Mouse (Mus musculus) ES-Bruce4 (cell line): ENCODE results near the gene Prdm16. TPM values are rescaled to one million over a fixed set of nuclear protein-coding genes. Genes with fewer than 3 reads are reported as not detected.

ENCODE experiments used
- H3K27ac ChIP-seq: 2 replicates; pipeline ENCODE4 v1.5.1; 2012; ENCODE audit warnings: low read length, inconsistent platforms; ENCODE audit not compliant: insufficient read depth
- H3K27me3 ChIP-seq: 2 replicates; pipeline ENCODE4 v1.6.1; 2012; ENCODE audit warnings: mild to moderate bottlenecking, low read length, inconsistent platforms; ENCODE audit not compliant: control insufficient read depth, poor library complexity, insufficient read depth, severe bottlenecking
- H3K36me3 ChIP-seq: 2 replicates; pipeline ENCODE4 v1.6.1; 2012; ENCODE audit warnings: inconsistent platforms, mild to moderate bottlenecking, low read length, moderate library complexity; ENCODE audit not compliant: control insufficient read depth, poor library complexity, insufficient read depth, severe bottlenecking
- H3K4me1 ChIP-seq: one replicate; pipeline ENCODE4 v1.8.1; 2011; ENCODE audit warnings: low read length; ENCODE audit not compliant: control insufficient read depth, insufficient read depth
- H3K4me3 ChIP-seq: 2 replicates; pipeline ENCODE4 v1.5.1; 2011; ENCODE audit warnings: low read depth, mild to moderate bottlenecking, low read length
- H3K9ac ChIP-seq: 2 replicates; pipeline ENCODE4 v1.6.1; 2012; ENCODE audit warnings: low read depth, mild to moderate bottlenecking, inconsistent platforms; ENCODE audit not compliant: poor library complexity, severe bottlenecking
- H3K9me3 ChIP-seq: replicated peaks from 2 replicates; pipeline ENCODE4 v1.6.1; 2012; ENCODE audit warnings: mild to moderate bottlenecking, low read length, inconsistent platforms; ENCODE audit not compliant: control insufficient read depth, poor library complexity, insufficient read depth, severe bottlenecking
- CTCF ChIP-seq: IDR thresholded peaks from one replicate; pipeline ENCODE4 v1.8.1; 2011; ENCODE audit warnings: low read depth, low read length
- EP300 ChIP-seq: IDR thresholded peaks from 2 replicates; pipeline ENCODE4 v1.6.1; 2011; ENCODE audit warnings: low read depth, low read length; ENCODE audit not compliant: insufficient read depth
- POLR2A ChIP-seq: IDR thresholded peaks from one replicate; pipeline ENCODE4 v1.8.1; 2011; ENCODE audit warnings: low read length; ENCODE audit not compliant: insufficient read depth
- polyA plus RNA-seq: library from polyadenylated mRNA; stranded (reverse); fragments of >200 nt; gene quantifications from 2 replicates; pipeline ENCODE4 v1.2.4, GENCODE M21; 2011; ENCODE audit warnings: low read depth; ENCODE audit not compliant: missing spikeins, insufficient read depth, insufficient read length

Prdm16 gene
- polyA plus RNA-seq, 1 experiment, result 3.1 TPM

DNA sequence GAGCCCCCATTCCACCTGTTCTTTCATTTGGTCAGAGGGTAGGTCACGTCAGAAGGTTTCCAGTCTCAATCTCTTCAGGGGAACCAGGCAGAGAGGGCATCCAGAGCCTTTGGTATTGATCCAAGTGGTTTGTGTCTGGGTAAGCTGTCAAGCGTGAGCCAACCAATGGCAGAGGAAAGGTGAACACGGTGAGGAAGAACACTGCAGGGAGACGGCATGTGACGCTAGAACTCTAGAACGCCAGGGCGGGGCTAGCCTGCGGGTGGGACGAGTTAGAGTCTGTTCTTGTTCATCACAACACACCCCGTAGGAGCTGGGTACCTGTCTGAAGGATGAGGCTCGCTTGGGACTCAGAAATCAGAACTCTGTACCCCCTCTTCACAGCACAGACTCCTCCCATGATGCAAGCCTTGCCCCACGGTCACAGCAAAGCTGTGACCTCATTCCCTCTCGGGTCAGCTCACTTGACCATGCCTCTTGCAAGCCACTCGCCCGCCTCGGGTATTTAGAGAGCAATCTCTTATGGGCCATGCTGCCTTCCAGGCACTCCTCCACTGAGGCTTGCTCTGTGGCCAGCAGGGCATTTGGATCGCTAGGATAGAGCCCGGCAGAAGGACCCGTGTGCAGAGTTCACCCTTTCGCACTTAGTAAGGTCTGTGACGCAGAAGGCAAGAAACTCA, 89.4 kb downstream of the Prdm16 start:
- Histone ChIP-seq H3K27ac (no peak overlapping the region), H3K36me3 (no peaks in the 10 kb centered on the region), H3K4me3 (no peak overlapping the region), H3K27me3 (no peaks in the 10 kb centered on the region), H3K9me3 (no peaks in the 10 kb centered on the region), H3K9ac (no peak overlapping the region), H3K4me1 (no peaks in the 10 kb centered on the region)
- no peak for TF ChIP-seq CTCF
- no peak for TF ChIP-seq POLR2A
- TF ChIP-seq EP300, result no peak

DNA sequence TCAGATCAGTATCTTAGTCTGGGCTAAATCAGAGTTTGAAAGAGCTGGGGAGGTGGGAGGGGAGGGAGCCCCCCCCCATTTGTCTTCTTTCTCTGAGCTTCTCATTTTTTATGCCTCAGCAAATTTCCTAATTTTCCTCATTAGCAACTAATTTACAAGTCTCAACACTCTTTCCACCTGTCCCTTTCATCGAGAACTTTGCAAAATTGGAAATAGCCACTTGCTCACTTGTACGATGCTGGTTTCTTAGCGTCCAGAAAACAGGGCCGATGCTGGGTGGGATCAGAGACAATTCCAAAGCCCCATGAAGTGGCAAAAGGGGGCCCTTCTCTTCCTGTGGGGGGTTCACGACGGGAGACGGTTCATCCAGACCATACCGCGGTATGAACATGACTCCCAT, 91.4 kb downstream of the Prdm16 start:
- Histone ChIP-seq H3K9me3 (no peaks in the 10 kb centered on the region), H3K27me3 (no peaks in the 10 kb centered on the region), H3K36me3 (no peaks in the 10 kb centered on the region), H3K27ac (no peak overlapping the region), H3K9ac (no peak overlapping the region), H3K4me3 (no peak overlapping the region), H3K4me1 (no peaks in the 10 kb centered on the region)
- TF ChIP-seq CTCF (no peak), EP300 (no peak), POLR2A (no peak)

DNA sequence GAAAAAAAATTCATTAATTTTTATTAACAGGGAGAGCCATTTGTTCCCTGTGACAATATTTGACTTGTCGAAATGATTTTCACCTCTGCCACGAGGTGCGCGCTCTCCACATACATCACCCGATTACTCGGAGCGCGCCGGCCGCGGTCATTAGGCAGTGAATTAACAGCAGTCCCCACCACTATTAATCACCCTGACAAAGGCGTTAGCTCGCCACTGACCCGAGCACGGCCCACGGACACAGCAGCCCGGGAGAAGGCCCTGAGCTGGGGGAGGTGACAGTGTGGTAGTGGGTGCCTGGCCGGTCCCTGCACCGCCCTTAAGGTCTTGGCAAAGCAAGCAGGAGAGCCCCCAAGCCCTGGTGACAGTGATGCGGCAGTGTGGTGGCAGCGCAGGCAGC, 92.8 kb downstream of the Prdm16 start:
- H3K36me3 ChIP-seq, result no peaks in the 10 kb centered on the region
- no peaks in the 10 kb centered on the region for H3K4me1 ChIP-seq
- TF ChIP-seq POLR2A (no peak), EP300 (no peak), CTCF (no peak)
- no peak overlapping the region for H3K4me3 ChIP-seq
- H3K9me3 ChIP-seq, result no peaks in the 10 kb centered on the region
- H3K27ac ChIP-seq, result no peak overlapping the region
- no peak overlapping the region for H3K9ac ChIP-seq
- H3K27me3 ChIP-seq, result no peaks in the 10 kb centered on the region

GRCm38 (mm10) chr4:154543128-154543527, 93.5 kb downstream of the Prdm16 start:
- Histone ChIP-seq H3K4me3 (no peak overlapping the region), H3K27me3 (no peaks in the 10 kb centered on the region), H3K9me3 (no peaks in the 10 kb centered on the region), H3K9ac (no peak overlapping the region), H3K27ac (no peak overlapping the region), H3K4me1 (no peaks in the 10 kb centered on the region), H3K36me3 (no peaks in the 10 kb centered on the region)
- TF ChIP-seq CTCF, result no peak
- TF ChIP-seq EP300, result no peak
- TF ChIP-seq POLR2A, result no peak

GRCm38 (mm10) chr4:154542568-154542967, 94.1 kb downstream of the Prdm16 start:
- H3K36me3 ChIP-seq, result no peaks in the 10 kb centered on the region
- TF ChIP-seq POLR2A (no peak), EP300 (no peak)
- H3K27ac ChIP-seq, result no peak overlapping the region
- no peaks in the 10 kb centered on the region for H3K27me3 ChIP-seq
- H3K9me3 ChIP-seq, result no peaks in the 10 kb centered on the region
- no peaks in the 10 kb centered on the region for H3K4me1 ChIP-seq
- H3K4me3 ChIP-seq, result no peak overlapping the region
- H3K9ac ChIP-seq, result no peak overlapping the region

DNA sequence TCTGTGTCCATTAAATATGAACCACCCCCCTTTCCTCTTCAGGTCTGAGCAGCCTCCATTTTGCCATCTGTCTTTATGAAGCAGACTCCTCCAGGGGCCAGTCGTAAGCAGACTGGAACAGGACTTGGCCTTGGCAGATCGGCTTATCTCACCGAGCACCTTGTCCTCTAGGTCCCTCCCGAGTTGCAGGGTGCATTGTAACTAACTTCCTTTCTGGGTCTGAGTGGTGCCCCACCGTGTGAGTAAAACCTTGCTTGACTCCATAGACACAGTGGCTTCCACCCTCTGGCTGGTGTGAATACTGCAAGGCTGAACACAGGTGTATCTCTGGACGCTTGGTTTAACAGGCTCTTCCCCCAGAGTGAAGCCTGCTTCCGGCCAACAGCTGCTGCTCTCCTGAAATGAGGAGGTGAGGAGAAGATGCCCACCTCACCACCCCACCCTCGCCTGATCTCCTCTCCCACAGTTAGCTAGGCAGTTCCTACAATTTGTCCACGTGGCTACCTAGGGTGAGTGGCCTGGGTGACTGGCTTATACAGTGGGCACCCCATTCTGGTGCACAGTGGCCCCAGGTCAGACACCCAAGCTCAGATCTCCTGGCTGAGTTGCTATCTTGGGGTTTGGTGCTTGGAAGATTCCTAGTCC, 94.9 kb downstream of the Prdm16 start:
- H3K9me3 ChIP-seq, result no peaks in the 10 kb centered on the region
- no peak for TF ChIP-seq POLR2A
- no peak for TF ChIP-seq CTCF
- no peak for TF ChIP-seq EP300
- no peak overlapping the region for H3K27ac ChIP-seq
- H3K27me3 ChIP-seq, result no peaks in the 10 kb centered on the region
- no peaks in the 10 kb centered on the region for H3K4me1 ChIP-seq
- no peaks in the 10 kb centered on the region for H3K36me3 ChIP-seq
- no peak overlapping the region for H3K4me3 ChIP-seq
- H3K9ac ChIP-seq, result no peak overlapping the region
